Mouse (Mus musculus) kidney, postnatal 10 days (tissue): ENCODE measurements around the gene Lsp1.

Experiments used
- DNase-seq: peaks from one replicate; pipeline ENCODE4 v3.0.0; 2021; ENCODE audit warnings: mixed read lengths

The Lsp1 gene

DNA sequence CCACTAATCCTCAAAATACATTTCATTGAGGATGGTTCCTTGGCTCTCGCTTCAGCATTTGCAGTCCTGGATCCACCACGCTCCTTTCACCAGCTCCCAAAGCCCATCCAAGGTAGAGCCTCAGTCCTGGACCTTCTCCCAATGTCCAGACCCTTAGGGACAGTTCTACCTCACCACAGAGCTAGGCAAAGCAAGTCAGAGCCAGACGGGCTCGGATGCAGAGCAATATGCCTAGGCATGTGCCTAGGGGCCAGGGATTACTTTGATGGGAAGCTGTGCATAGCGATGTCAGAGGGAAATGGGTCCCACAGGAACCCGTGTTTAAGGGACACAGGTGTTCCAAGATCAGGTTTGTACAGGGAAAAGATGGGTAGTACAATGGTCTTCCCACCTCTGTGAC, 15.3 kb upstream of the Lsp1 start:
- no peak for DNase-seq

DNA sequence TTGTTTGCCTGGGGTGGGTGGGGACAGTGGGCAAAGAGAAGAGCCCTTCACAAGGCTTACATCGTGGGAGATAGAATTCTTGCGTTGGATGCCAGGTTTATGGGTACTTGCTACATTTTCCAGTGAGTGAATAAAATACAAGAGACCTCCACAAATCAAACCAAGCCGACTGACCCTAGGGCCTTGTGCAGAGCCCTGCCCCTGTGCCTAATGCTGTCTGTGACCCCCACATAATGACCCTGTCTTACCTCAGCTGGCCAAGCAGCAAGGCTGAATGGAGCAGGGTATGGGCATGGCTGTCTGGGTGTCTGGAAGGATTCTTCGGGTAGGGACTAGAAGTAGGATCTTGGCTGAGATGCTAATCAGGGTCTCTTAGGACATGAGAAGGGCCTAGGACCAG, 14.3 kb upstream of the Lsp1 start:
- no peak for DNase-seq

DNA sequence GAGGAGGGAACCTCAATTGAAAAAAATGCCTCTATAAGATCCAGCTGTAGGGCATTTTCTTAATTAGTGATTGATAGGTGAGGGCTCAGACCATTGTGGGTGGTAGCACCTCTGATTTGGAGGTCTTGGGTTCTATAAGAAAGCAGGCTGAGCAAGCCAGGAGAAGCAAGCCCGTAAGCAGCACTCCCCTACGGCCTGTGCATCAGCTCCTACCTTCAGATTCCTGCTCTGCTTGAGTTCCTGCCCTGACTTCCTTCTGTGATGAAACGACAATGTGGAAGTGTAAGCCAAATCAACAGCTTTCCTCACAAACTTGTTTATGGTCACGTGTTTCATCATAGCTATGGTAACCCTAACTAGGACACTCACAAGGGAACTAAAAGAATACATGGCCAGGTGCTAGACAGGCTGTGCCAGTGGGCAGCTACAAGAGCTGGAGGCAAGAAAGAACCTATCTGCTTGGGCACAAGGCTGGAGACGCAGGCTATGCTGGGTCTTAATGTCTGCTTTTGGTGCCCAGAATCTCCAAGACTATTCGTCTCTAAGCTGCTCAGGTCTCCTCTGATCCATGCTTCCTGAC, 11.5 kb upstream of the Lsp1 start:
- no peak for DNase-seq

DNA sequence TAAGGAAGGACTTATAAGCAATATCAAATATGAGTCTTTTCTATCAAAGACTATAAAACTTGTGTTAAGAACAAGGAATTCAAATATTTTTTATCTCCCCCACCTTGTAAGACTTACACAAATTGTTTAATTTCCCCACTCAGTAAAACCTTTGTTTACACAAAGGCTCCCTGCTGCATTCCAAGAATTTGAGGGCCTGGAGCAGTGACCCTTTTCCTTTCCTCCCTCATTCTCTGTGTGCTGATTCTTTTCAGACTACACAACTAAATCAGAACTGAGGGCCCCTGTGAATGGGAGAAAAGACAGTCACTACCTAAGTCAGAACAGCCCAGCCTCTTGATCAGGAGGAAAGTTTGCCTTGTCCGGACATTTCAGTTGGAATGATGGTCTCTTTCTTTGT, 5.9 kb upstream of the Lsp1 start:
- peak; percentile 6 for DNase-seq

DNA sequence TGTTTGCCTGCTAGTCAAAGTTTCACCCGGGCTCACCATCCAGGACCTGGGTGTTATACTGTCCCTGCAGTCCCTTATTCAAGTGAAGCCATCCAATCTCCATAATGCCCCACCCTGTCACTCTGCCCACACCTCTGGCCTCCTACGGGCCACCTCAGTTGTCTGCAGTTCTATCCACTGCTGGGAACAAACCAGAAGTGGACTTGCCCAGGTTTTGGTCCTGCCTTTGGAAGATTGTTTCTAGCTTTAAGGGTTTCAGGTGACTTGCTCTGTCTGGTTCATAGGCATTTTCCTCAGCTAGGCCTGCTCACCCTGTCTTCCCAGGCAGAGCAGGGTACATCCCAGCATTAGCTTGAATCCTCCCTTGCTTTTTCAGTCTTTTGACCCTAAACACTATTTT, 5.4 kb upstream of the Lsp1 start:
- DNase-seq = peak; percentile 6

DNA sequence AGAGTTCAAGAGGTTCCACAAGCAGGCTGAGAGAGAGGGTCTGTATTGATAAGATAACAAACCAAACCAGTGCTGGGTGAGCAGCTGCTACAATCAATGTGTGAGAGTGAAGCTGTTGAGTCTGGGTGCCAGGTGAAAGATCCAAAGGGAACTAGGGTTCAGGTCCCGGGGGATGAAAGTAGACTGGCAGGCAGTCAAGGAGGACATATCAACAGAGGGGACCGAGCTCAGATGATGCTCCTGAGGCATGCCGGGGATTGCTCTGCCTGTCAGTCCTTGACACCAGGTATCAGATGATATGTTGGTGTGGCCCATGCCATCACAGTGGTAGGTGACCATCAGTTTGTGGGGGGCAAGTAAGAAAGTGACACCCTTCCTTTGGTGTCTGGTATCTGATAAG, 3.8 kb upstream of the Lsp1 start:
- peak; percentile 11 for DNase-seq

DNA sequence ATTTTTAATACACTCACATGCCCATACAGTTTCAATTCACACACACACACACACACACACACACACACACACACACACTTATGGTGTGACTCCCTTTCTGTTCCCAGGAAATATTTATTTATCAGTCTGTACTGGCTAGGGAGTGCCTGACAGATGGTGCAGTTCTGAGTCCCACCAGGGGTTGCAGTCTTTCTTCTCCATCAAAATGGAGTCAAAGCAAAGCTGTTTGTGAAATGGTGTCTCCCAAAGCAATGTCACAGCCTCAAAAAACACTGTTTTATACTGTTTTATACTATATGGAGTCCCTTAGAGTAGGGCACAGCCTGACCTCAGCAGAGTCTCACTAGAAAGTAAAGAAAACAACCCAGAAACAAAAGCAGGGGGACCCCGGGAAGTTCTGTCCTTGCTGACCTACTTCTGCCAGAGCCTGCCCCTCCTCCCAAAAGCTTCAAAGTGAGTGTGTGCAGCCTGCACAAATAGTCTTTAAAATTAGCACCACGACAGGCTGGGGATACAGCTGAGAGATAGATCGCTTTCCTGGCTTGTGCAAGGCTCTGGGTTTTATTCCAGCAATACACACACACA, 3.3 kb upstream of the Lsp1 start:
- DNase-seq = peak; percentile 59

DNA sequence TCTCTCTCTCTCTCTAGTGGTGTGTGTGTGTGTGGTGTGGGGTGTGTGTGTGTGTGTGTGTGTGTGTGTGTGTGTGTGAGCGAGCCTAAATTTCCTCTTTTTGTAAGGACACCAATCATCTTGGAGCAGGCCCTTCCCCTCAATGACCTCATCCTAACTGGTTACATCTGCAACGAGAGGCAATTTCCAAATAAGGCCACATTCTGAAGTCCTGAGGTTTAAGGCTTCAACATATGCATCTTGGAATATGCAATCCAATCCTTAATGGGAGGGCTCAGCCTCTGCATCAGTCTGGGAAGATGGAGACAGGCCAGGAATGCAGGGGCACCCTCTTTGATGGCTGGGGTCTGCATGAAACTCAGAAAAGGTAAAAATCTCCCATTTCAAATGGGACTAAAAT, 2.6 kb upstream of the Lsp1 start:
- DNase-seq = peak; percentile 37

DNA sequence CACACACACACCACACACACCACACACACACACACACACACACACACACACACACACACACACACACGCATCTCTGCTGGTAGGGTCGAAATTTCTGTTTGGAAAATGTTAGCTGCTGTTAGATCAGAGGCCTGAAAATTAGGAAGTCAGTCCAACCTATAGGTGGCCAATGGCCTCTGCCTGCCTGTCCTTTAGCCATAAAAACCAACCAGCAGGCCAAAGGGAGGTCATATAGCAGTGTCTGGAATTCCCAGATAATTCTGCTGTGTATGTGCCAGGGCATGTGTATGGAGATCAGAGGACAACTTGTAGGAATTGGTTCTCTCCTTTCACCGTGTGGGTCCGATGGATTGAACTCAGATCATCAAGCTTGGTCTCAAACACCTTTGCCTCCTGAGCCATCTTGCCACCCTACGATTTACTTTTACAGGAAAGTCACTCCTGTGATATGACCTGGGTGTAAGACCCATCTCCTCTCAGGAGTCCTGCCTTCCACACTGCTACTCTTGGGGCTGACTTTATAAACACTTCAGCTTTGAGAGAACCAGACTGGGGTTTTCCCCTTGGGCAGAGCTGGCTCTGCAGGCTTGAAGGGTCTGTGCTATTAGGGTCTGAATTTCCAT, 1.8 kb upstream of the Lsp1 start:
- peak; percentile 3 for DNase-seq

DNA sequence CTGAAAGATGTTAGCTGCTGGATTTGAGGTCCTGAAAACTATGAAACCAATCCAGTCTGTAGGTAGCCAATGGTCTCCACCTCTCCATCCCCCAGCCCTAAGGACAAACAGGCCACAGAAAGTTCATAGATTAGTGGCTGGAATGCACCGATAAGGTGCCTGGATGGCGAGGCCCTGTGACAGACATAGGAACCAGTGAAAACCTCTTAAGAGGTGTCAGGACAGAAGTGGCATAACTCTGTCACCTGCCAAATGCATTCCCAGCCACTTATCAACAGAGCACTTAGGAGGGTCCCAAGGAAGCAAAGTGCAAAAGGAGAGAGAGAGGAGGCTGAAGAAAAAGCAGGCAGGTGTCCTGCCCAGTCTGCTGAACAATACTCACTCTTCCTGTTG, 1.3 kb upstream of the Lsp1 start:
- DNase-seq = peak; percentile 3

DNA sequence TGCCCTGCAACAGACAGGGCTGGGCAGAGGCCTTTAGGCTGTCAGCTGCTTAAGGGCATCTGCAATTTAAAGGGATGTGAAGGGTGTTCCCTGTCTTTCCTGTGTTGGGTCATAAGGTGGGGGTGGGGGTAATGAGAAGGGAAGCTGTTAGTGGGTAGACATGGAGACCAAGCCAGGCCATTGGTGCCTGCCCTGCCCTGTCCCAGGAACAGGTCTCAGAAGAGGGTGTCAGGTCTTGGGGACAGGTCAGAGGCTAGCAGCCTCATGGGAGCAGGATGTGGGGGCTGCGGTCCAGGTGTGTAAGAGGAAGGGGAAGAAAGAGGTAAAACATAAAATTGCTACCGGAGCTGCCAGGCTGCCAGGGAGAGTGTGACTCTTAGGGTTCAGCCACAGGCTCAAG, 837 bp downstream of the Lsp1 start:
- no peak for DNase-seq

DNA sequence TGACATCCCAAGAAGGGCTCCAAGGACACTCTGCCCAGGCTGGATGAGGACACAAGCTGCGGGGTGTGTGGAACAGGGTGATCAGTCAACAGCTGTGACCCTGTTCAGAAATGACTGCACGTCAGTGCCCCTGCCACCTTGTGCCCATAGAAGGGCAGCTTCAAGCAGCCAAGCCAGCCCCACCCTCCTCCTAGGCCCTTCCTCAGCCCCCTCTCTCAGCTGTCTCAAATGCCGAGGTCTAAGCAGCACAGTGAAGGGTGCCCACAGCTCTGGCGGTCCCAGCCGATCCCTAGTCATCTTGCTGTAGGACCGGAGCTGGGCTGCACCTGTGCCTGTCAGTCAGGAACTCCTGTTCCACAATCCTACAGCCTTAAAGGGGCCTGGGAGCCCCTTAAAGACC, 1.6 kb downstream of the Lsp1 start:
- no peak for DNase-seq

DNA sequence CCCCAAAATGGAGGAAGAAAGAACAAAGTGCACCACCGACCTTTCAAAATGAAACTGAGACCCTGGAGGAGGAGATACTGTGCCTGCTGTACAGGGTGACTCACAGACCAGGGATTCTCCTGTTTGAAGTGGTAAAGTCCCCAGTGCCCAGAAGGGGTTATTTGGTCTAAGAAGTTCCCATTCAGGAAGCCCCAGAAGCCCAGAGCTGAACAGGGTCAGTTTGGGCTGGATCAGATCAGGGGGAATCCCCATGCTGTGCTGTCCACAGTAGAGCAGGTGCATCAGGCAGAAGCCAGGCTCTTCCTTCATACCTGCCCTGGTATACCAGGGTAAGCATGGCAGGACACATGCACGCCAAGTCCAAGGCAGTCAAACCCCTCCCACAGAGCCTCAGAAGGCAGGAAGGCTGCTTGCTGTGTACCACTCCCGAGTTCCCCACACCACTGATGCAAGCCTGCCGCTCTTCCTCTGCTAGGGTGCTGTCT, 2.0 kb downstream of the Lsp1 start:
- DNase-seq = no peak

DNA sequence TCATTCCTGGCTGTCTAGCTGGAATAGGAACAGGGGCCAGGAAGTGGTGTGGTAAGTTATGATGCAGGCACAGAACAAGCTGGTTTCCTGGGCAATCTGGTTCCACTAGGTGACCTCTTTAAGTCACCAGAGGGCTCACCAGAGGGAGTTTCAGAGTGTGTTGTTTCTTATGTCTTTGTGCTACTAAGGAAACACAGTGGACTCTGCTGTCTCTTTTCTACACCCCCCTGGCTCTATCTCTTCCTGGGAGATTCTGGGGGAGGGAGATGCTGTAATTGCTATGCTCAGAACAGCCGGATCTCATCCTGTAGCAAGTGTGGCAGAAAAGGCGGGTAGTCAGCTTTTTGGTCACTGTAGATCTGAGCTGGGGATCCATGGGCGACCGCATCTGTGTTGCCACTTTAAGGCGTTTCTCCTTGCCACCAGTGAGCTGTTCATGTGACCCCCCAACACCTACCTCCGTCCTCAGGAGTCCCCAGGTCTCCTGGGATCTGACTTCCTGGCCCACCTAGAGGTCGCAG, 9.6 kb downstream of the Lsp1 start:
- DNase-seq = peak; percentile 48

DNA sequence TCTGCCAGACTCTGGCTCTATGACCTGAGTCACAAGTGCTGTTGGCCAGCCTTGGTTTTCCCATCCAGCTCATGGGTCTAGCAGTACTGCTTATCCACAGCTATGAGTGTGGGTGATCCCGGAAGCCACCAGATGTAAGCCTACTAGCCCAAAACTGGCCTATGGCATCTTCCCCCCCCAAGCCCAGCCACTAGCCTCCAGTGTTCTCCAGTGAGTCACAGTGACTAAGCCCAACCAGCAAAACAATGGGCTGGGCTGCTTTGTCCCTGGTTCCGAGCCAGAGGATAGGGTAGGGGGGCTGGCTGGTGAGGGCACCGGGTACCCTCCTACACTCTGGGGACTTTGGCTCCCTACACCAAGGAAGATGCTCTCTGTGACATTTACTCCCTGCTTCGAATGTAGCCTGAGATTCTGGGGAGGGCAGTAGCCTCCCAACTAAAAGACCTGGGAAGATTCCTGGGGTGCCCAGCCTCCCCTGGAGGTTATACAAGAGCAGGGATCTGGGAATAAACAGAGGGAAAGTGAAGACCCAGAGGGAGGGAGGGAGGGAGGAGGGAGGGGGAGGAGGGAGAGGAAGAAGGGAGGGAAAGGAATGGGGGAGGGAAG, 10.3 kb downstream of the Lsp1 start:
- peak; percentile 78 for DNase-seq

DNA sequence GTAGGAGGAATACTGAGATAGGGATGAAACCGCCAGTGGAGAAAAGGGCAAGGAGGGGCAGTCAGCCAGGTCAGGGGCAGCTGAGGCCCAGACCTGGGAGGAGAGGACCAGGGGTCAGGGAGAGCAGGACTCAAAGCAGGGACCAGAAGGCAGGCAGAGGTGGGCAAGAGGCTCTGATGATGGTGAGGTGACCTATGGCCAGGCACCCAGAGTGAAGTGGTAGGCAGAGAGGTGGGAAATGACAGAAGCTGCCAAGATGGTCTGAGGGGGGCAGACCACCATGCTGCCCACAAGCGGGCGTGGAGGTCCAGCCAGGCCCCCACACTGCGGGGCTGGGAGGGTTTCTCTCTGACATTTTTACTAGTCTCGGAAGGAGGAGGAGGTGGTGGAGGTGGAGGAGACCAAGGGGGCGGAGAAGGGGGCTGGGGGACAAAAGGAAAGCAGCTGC, 10.8 kb downstream of the Lsp1 start:
- peak; percentile 38 for DNase-seq

DNA sequence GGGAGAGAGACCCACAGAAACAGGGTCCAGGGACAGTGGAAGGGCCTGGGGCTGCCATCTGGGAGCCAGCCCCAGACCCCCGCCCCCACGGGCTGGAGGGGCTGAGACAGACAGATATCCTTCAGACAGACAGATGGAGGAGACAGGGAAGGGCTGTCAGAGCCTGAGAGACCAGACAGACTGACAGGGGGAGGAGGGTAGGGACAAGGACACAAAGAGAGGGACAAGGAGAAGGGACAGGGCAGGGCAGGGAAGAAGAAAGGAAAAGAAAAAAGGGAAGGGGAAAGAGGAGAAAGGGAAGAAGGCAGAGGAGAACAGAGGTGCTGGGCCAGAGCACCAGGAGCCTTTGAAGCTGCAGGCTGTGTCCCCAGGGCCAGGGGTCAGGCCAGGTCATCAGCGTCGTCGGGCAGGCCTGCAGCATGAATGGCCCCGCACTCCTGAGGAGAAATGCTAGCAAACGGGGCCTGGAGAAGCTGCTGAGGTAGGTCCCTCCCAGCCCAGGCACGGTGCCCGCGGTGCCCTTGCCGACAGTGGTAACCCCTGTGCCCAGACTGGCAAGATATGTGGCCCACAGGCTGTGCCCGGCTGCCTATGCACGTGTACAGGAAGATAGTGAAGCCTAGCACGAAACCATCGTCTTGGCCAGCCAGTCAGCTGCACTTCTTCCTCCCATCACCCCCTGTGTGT, 11.4 kb downstream of the Lsp1 start:
- no peak for DNase-seq

DNA sequence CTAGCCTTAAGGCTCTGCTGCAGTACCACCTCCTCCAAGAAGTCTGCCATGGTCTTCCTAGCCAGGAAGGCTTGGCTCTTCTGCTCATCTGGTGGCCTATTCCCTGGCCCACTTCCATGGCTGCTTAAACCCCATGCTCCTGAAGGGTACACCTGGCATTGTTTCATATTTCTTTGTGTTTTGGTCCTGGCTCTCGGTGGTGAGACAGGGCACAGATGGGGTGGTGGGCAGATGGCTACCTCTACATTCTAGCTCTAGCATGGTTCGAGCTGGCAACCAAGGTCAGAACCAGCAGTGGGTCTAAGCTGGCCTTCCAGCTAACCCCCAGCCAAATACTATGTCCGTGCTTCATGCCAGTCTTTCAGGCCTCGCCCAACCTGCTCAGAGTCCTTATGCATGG, 12.3 kb downstream of the Lsp1 start:
- DNase-seq = no peak

DNA sequence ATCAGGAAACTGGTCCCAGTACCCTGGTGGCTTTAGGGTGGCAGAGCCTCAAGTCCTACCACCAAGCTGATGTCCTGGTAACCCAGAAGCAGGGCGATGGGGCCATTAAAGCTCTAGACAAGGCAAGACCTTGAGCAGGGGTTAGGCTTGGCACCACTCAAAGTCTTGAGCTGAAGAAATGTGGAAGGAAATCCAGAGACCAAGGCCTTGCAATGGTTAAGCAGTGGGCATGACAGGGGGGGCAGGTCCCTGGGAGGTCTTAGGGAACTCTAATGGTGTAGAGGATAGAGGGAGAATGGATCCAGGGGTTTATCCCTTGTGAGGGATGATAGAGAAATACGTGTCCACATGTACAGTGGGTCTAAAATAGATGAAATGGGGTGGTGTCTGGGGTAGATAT, 12.9 kb downstream of the Lsp1 start:
- DNase-seq = no peak

DNA sequence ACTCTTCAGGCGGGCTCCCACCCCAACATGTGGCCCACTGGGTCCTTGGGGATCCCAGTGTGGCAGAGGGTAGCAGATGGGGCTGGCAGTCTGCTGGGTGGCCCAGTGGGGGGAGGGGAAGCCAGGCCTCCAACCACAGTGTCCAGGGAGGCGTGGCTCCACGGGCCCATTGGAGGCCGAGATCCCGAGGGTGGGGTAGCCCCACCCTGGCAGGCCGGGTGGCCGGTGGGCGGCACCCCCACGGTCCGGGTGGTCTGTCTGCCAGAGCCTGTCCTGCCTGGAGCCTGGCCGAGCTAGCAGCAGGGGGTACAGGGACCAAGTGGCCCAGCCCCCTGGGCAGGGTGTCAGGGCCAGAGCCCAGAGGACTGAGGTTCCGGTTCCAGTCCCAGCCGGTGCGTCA, 14.2 kb downstream of the Lsp1 start:
- DNase-seq = peak; percentile 66

DNA sequence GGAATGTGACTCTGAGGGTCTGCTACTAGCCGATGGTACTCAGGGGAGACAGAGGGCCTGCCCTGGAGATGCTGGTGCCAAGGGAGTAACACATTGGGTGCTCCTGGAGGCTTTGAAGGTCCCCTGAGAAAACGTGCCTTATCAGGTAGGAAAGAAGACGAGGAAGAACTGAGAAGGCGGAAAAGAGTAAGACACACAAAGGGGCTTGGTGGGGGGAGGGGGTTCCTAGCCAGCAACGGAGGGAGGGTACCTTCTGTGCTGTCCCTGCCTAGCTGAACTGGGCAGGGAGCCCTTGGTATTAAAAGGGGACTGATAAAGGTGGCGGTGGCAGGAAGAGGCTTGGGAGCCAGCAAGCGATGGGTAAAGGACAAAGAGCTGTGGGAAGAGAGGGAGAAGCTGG, 15.0 kb downstream of the Lsp1 start:
- DNase-seq = no peak

DNA sequence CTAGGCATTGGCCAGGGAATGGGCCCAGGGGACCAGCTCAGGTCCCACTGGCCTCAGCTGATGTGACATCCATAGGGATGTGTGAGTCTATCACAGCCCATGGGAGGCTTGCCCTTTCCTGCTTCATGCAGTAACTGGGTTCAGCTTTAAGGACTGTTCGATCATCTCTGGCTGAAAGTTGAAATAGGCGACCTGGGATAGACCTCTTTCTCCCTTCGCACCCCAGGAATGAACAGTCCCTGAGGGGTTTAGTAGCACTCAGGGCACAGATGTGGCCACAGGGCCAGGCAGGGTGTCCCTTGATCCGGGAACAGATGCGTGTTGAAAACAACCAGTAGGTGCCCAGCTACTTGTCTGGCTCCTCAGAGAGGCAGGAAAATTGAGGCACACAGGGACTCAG, 15.7 kb downstream of the Lsp1 start:
- no peak for DNase-seq

DNA sequence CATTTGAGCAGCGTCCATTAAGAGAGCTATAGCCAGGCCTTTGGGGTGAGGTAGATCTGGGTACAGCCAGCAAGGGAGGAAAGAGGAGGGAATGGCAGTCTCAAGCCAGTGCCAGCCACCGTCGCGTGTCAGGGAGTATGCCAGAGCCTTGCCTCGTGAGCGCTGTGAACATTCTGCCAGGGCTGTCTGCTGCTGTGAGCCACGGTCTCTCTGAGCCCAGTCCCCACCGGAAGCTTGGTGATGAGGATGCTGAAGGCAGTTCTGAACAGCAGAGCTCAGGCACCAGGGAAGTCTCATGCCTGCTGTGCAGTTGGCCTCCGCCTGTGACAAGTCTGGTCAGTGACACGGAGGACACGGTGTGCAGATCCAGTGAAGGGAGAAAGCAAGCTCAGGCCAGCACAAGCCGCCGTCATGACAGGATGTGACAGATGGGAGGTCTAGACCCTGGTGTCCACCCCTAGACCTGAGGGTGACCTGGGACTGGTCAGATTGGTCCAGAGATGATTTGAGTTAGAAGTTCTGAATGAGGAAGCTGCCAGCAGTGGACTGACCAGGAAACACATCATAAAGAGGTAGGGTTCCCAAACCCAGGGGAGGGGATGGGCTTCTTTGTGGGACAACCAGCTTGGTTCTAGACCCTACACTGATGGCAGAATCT, 16.3 kb downstream of the Lsp1 start:
- DNase-seq = no peak
